Mouse (Mus musculus) bone marrow, adult 2 months (tissue): ENCODE measurements around the gene Lsm4.

Experiments
- CTCF ChIP-seq: fragments of 200-500 bp; IDR thresholded peaks from 2 replicates; pipeline ENCODE4 v1.5.1; 2011; ENCODE audit warnings: low read length, control low read depth; ENCODE audit not compliant: control insufficient read depth, insufficient read depth
- POLR2A ChIP-seq: fragments of 200-500 bp; IDR thresholded peaks from 2 replicates; pipeline ENCODE4 v1.6.1; 2011; ENCODE audit warnings: low read depth, mild to moderate bottlenecking, control low read depth, low read length, borderline replicate concordance; ENCODE audit not compliant: control insufficient read depth

GRCm38 (mm10) chr8:70718297-70718696 lies 45.2 kb downstream of the Lsm4 start, which contains the start of gene Gm3336:
- TF ChIP-seq CTCF, result peak; percentile 78
- TF ChIP-seq POLR2A, result no peak; the same call in 1 of the 2 replicates
